Mouse (Mus musculus): Measurements from ENCODE around the gene Dennd4a. TPM values are rescaled to one million over a fixed set of nuclear protein-coding genes. Genes with fewer than 3 reads are reported as not detected.

Dennd4a gene
- polyA plus RNA-seq, 1 experiment from 2014 or later: 4.0 TPM

DNA sequence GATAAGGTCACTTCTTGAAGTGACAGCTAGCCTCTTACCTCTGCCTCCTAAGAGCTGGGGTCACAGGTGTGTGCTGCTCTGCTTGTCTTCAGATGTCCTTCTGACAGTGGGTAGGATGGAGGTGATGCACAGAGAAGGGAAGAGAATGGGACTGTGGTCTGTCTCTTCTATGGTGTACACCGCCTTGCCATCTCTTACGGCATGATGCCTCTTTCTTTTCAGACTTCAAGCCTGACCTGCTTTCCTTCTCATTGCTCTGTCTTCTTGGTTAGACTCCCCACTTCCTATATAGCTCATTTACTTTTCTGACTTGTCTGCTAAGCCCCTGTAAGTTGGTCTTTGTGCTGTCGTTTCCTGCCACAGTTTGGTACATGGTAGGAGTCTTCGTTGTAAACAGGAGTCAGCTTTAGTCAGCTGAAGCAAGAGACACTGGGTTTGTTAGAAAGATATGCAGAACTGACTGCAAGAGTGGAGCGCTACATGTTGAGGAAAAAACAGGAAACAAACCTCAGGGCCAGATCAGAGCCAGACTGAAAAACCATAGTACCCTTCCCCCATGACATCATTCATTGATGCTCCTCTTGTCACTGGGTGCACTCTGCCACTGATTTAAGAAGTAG, 13.4 kb downstream of the Dennd4a start:
- TF ChIP-seq EP300 (optimal IDR thresholded peaks at IDR 0.05) (no peak), CTCF (IDR thresholded peaks at IDR 0.05; ENCODE audit: low read depth) (no peak)
- DNase-seq (ENCODE audit: low spot score): no peak
- ATAC-seq (ENCODE audit: low FRiP score, low TSS enrichment): no peak
- no peak overlapping the region for H3K27ac ChIP-seq (replicated peaks)
- WGBS: 78% methylated on average over 5 of the region's 5 CpGs
- no peaks in the 10 kb centered on the region for H3K9me3 ChIP-seq (ENCODE audit: control insufficient read depth, low read length)
- no peaks in the 10 kb centered on the region for H3K36me3 ChIP-seq (ENCODE audit: control insufficient read depth, insufficient read depth, low read length)
- no peak overlapping the region for H3K9ac ChIP-seq (ENCODE audit: low read length)
- no peaks in the 10 kb centered on the region for H3K27me3 ChIP-seq (ENCODE audit: control insufficient read depth, insufficient read depth, low read length)
- no peaks in the 10 kb centered on the region for H3K4me1 ChIP-seq (replicated peaks; ENCODE audit: control insufficient read depth, insufficient read depth)
- no peak overlapping the region for H3K4me2 ChIP-seq (replicated peaks; ENCODE audit: low read depth)
- H3K4me3 ChIP-seq (ENCODE audit: low read depth, low read length): no peak overlapping the region

DNA sequence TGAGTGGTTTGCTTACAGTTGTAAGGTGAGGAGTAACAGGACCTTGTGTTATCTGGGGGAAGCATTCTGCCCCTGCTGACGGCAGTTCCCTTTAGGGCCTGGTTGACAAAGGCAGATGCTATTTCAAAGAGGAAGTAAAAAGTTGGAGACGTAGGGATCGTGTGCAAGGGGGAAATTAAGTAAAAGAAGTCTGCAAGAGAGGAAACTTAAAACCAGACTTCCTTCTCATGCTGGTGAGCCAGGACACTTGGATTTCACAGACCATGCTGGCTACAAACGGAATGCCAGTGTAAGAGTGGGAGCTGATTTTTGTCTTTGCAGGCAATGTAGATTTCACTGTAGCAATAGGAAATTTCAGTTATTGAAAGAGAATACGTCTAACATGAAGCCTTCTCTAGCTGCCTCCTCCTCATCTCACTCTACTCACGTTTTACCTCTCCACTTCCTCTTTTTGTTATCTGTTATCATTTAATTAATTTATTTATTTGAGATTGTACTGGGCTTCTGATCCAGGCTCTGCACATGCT, 19.0 kb downstream of the Dennd4a start:
- 56% methylated on average over 6 of the region's 6 CpGs for whole genome bisulfite sequencing
- DNase-seq (ENCODE audit: low spot score): no peak
- Histone ChIP-seq H3K36me3 (ENCODE audit: control insufficient read depth, insufficient read depth, low read length) (no peaks in the 10 kb centered on the region), H3K4me2 (replicated peaks; ENCODE audit: low read depth) (no peak overlapping the region), H3K27me3 (ENCODE audit: control insufficient read depth, insufficient read depth, low read length) (no peaks in the 10 kb centered on the region), H3K9me3 (ENCODE audit: control insufficient read depth, low read length) (no peaks in the 10 kb centered on the region), H3K4me1 (replicated peaks; ENCODE audit: control insufficient read depth, insufficient read depth) (no peaks in the 10 kb centered on the region), H3K9ac (ENCODE audit: low read length) (no peak overlapping the region), H3K4me3 (ENCODE audit: low read depth, low read length) (no peak overlapping the region), H3K27ac (replicated peaks) (no peak overlapping the region)
- TF ChIP-seq EP300 (optimal IDR thresholded peaks at IDR 0.05) (no peak), CTCF (IDR thresholded peaks at IDR 0.05; ENCODE audit: low read depth) (no peak)
- no peak for ATAC-seq (ENCODE audit: low FRiP score, low TSS enrichment)

DNA sequence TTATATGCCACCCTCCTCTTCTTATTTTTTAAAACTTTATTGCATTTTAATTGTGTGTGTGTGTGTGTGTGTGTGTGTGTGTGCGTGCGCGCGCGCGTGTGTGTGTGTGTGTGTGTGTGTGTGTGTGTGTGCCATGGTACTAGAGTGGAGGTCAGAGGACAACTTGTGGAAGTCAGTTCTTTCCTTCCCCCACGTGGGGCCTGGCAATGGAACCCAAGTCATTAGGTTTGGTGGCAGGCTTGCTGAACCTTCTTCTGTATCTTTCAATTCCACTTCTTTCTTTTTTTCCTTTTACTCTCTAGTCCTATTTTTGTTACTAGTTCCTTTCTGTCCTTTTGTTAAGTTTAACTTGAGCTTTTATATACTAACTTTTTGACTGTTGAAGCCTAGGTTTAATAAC, 19.5 kb downstream of the Dennd4a start:
- no peaks in the 10 kb centered on the region for H3K36me3 ChIP-seq (ENCODE audit: control insufficient read depth, insufficient read depth, low read length)
- H3K4me1 ChIP-seq (replicated peaks; ENCODE audit: control insufficient read depth, insufficient read depth): no peaks in the 10 kb centered on the region
- no peak overlapping the region for H3K4me2 ChIP-seq (replicated peaks; ENCODE audit: low read depth)
- H3K27me3 ChIP-seq (ENCODE audit: control insufficient read depth, insufficient read depth, low read length): no peaks in the 10 kb centered on the region
- 89% methylated on average over 7 of the region's 7 CpGs for WGBS
- H3K9ac ChIP-seq (ENCODE audit: low read length): no peak overlapping the region
- TF ChIP-seq CTCF (IDR thresholded peaks at IDR 0.05; ENCODE audit: low read depth) (no peak), EP300 (optimal IDR thresholded peaks at IDR 0.05) (no peak)
- no peaks in the 10 kb centered on the region for H3K9me3 ChIP-seq (ENCODE audit: control insufficient read depth, low read length)
- no peak overlapping the region for H3K4me3 ChIP-seq (ENCODE audit: low read depth, low read length)
- no peak for DNase-seq (ENCODE audit: low spot score)
- no peak overlapping the region for H3K27ac ChIP-seq (replicated peaks)
- no peak for ATAC-seq (ENCODE audit: low FRiP score, low TSS enrichment)

DNA sequence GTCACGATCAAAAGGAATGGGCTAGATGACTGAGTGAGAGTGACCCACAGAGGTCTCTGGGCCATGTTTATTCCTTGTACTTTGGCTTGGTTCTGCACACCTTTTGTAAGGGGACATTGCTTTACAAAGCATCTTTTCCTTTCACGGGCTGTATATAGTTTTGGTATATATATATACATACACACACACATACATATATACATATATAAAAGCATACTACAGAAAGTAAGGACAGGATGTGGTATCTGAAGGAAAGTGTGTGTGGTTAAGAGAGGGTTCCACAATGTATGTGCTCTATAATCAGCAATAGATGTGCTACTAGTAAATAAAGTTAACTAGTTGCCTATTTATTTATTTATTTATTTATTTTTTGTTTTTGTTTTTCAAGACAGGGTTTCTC, 20.6 kb downstream of the Dennd4a start:
- WGBS: 70% methylated on average over 2 of the region's 2 CpGs
- TF ChIP-seq EP300 (optimal IDR thresholded peaks at IDR 0.05) (no peak), CTCF (IDR thresholded peaks at IDR 0.05; ENCODE audit: low read depth) (no peak)
- Histone ChIP-seq H3K9me3 (ENCODE audit: control insufficient read depth, low read length) (no peaks in the 10 kb centered on the region), H3K36me3 (ENCODE audit: control insufficient read depth, insufficient read depth, low read length) (no peaks in the 10 kb centered on the region), H3K4me1 (replicated peaks; ENCODE audit: control insufficient read depth, insufficient read depth) (no peaks in the 10 kb centered on the region), H3K9ac (ENCODE audit: low read length) (no peak overlapping the region), H3K4me3 (ENCODE audit: low read depth, low read length) (no peak overlapping the region), H3K27me3 (ENCODE audit: control insufficient read depth, insufficient read depth, low read length) (no peaks in the 10 kb centered on the region), H3K27ac (replicated peaks) (no peak overlapping the region), H3K4me2 (replicated peaks; ENCODE audit: low read depth) (no peak overlapping the region)
- no peak for DNase-seq (ENCODE audit: low spot score)
- no peak for ATAC-seq (ENCODE audit: low FRiP score, low TSS enrichment)

DNA sequence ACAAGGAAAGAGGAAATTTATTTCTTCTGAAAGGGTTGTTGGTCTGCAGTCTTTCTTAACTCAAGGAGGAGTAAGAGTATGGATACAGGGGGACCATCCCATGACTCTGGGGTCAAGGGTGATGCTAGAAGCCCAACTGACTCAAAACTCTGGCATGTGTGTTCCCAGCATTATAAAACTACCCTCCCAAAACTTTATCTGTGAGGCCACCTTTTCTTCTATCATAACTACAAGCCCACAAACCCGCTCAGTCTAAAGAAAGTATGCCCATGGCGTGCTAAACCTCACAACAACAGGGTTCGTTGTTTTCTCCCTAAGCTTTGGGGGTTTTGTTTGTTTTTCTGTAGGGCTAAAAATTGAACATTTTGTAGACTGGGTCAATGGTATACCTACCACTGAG, 23.3 kb downstream of the Dennd4a start:
- 88% methylated on average over 3 of the region's 3 CpGs for WGBS

DNA sequence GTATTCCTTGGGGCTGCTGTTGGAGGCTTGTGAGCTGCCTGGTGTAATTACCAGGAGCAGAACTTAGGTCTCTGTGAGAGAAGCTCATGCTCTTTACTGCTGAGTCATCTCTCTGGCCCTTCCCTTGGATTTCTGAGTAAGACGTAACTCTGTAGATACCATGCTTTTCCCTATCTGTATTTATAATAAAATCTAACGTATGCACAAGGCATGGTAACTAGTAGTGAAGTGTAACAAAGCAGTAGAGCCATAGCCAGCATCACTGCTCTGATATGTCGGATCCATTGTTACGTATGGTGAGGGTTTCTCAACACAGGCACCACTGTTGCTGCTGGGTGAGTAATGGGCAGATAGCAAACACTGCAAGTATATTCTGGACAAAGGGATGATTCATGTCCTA, 34.2 kb downstream of the Dennd4a start:
- H3K9ac ChIP-seq (ENCODE audit: low read length): no peak overlapping the region
- no peak for DNase-seq (ENCODE audit: low spot score)

More for the DNA sequence above, 23.3 kb downstream of the Dennd4a start:
- Histone ChIP-seq H3K4me2 (replicated peaks; ENCODE audit: low read depth) (no peak overlapping the region), H3K4me1 (replicated peaks; ENCODE audit: control insufficient read depth, insufficient read depth) (no peaks in the 10 kb centered on the region), H3K4me3 (ENCODE audit: low read depth, low read length) (no peak overlapping the region), H3K9me3 (ENCODE audit: control insufficient read depth, low read length) (no peaks in the 10 kb centered on the region), H3K36me3 (ENCODE audit: control insufficient read depth, insufficient read depth, low read length) (no peaks in the 10 kb centered on the region), H3K9ac (ENCODE audit: low read length) (no peak overlapping the region), H3K27ac (replicated peaks) (no peak overlapping the region), H3K27me3 (ENCODE audit: control insufficient read depth, insufficient read depth, low read length) (no peaks in the 10 kb centered on the region)
- ATAC-seq (ENCODE audit: low FRiP score, low TSS enrichment): no peak
- TF ChIP-seq EP300 (optimal IDR thresholded peaks at IDR 0.05) (no peak), CTCF (IDR thresholded peaks at IDR 0.05; ENCODE audit: low read depth) (no peak)
- DNase-seq (ENCODE audit: low spot score): no peak

More for the DNA sequence above, 34.2 kb downstream of the Dennd4a start:
- Histone ChIP-seq H3K9me3 (ENCODE audit: control insufficient read depth, low read length) (no peaks in the 10 kb centered on the region), H3K4me1 (replicated peaks; ENCODE audit: control insufficient read depth, insufficient read depth) (no peaks in the 10 kb centered on the region), H3K27me3 (ENCODE audit: control insufficient read depth, insufficient read depth, low read length) (no peaks in the 10 kb centered on the region), H3K36me3 (ENCODE audit: control insufficient read depth, insufficient read depth, low read length) (no peaks in the 10 kb centered on the region; the same call in 1 of the 2 replicates), H3K4me3 (ENCODE audit: low read depth, low read length) (no peak overlapping the region), H3K27ac (replicated peaks) (no peak overlapping the region), H3K4me2 (replicated peaks; ENCODE audit: low read depth) (no peak overlapping the region)
- TF ChIP-seq EP300 (optimal IDR thresholded peaks at IDR 0.05) (no peak), CTCF (IDR thresholded peaks at IDR 0.05; ENCODE audit: low read depth) (no peak)
- ATAC-seq (ENCODE audit: low FRiP score, low TSS enrichment): no peak
- WGBS: 72% methylated on average over 4 of the region's 4 CpGs

Data from stomach, postnatal 0 days (tissue).